Mouse (Mus musculus): ENCODE measurements around the gene Myo10. TPM values are rescaled to one million over a fixed set of nuclear protein-coding genes. Genes with fewer than 3 reads are reported as not detected.
A peak's percentile ranks its signal among the peaks of the same experiment; 100 is the strongest.

The Myo10 gene
- polyA plus RNA-seq, 1 experiment from 2014 or later: 20.0 TPM

DNA sequence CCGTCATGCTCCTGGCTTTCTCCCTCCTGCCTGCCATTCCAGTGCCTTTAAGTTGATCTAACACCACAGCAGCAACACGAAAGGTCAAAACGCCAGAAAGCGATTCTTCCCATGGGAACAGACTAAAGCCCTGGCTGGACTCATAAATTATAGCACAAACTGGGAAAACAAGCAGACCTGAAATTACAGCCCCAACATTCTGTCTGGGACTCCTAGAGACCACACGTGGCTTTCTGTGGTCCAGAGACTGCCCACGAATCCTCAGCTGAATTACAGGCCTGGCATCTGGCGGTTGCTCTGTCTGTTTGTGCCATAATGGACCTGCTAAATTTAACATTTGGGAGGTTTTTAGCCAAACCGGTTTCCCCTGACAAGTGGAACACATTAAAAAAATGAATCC lies 171.8 kb downstream of the Myo10 start:
- Histone ChIP-seq H3K36me3 (ENCODE audit: control insufficient read depth, insufficient read depth, low read length) (no peaks in the 10 kb centered on the region), H3K27ac (ENCODE audit: low read depth, low read length) (no peak overlapping the region), H3K4me1 (ENCODE audit: control insufficient read depth, insufficient read depth, low read length) (peaks cover 5% of the 10 kb centered on the region; the same call in 1 of the 2 replicates), H3K4me2 (ENCODE audit: low read depth, low read length) (no peak overlapping the region), H3K4me3 (ENCODE audit: low read depth, low read length) (no peak overlapping the region), H3K27me3 (ENCODE audit: control insufficient read depth, insufficient read depth, low read length) (no peaks in the 10 kb centered on the region), H3K9ac (replicated peaks; ENCODE audit: low read depth, low read length) (no peak overlapping the region), H3K9me3 (ENCODE audit: control insufficient read depth, low read length) (no peaks in the 10 kb centered on the region)
- whole genome bisulfite sequencing: 36% methylated on average over 8 of the region's 8 CpGs
- ATAC-seq (ENCODE audit: low read depth): no peak

DNA sequence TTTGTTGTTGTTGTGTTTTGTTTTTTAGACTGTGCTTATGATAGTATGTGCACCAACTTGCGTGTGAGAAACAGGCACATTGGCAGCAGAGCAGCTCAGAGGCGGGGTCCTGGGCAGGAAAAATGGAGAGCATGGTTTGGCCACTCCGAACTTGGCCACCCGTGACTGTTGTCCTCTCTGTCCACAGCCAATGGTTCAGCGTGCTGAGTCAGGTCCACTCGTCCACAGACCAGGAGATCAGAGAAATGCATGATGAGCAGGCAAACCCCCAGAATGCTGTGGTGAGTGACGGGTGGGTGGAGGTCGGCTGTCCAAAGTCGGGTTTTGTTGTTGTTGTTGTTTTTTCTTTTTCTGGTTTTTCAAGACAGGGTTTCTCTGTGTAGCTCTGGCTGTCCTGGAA lies 173.2 kb downstream of the Myo10 start:
- Histone ChIP-seq H3K4me1 (ENCODE audit: control insufficient read depth, insufficient read depth, low read length) (peaks cover 5% of the 10 kb centered on the region; the same call in 1 of the 2 replicates), H3K27ac (ENCODE audit: low read depth, low read length) (no peak overlapping the region), H3K9ac (replicated peaks; ENCODE audit: low read depth, low read length) (no peak overlapping the region), H3K4me3 (ENCODE audit: low read depth, low read length) (no peak overlapping the region), H3K36me3 (ENCODE audit: control insufficient read depth, insufficient read depth, low read length) (no peaks in the 10 kb centered on the region), H3K9me3 (ENCODE audit: control insufficient read depth, low read length) (no peaks in the 10 kb centered on the region), H3K27me3 (ENCODE audit: control insufficient read depth, insufficient read depth, low read length) (no peaks in the 10 kb centered on the region), H3K4me2 (ENCODE audit: low read depth, low read length) (no peak overlapping the region)
- 96% methylated on average over 9 of the region's 9 CpGs for WGBS
- no peak for ATAC-seq (ENCODE audit: low read depth)

- Histone ChIP-seq H3K36me3 (ENCODE audit: control insufficient read depth, insufficient read depth, low read length) (no peaks in the 10 kb centered on the region), H3K9ac (replicated peaks; ENCODE audit: low read depth, low read length) (no peak overlapping the region)
These were observed 174.0 kb downstream of the Myo10 start for GRCm38 (mm10) chr15:25796353-25796752.

GRCm38 (mm10) chr15:25797179-25797578 lies 174.9 kb downstream of the Myo10 start:
- H3K4me2 ChIP-seq (ENCODE audit: low read depth, low read length): no peak overlapping the region
- ATAC-seq (ENCODE audit: low read depth): no peak

More at GRCm38 (mm10) chr15:25796353-25796752, 174.0 kb downstream of the Myo10 start:
- no peak overlapping the region for H3K4me3 ChIP-seq (ENCODE audit: low read depth, low read length)
- H3K27ac ChIP-seq (ENCODE audit: low read depth, low read length): no peak overlapping the region
- H3K4me1 ChIP-seq (ENCODE audit: control insufficient read depth, insufficient read depth, low read length): peaks cover 5% of the 10 kb centered on the region; the same call in 1 of the 2 replicates
- ATAC-seq (ENCODE audit: low read depth): no peak
- H3K27me3 ChIP-seq (ENCODE audit: control insufficient read depth, insufficient read depth, low read length): no peaks in the 10 kb centered on the region
- no peak overlapping the region for H3K4me2 ChIP-seq (ENCODE audit: low read depth, low read length)
- WGBS: 54% methylated on average over 3 of the region's 3 CpGs
- no peaks in the 10 kb centered on the region for H3K9me3 ChIP-seq (ENCODE audit: control insufficient read depth, low read length)

DNA sequence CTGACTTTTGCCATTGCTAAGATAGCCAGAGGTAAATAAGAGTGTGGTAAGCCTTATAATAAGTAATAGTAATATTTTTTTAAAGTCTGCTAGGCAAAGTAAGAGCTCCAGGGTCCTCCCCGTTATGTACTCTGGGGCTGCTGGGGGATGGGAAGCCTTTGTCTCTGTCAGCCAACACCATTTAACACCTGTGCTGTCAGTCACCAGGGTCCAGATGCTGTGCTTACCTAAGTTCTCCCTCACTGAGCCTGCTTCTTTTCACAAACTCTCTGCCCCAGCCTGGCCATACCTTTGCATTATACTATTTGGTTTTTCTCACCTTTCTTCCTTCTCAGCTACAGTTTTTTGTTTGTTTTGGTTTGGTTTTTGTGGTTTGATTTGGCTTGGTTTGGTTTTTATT lies 175.6 kb downstream of the Myo10 start:
- H3K36me3 ChIP-seq (ENCODE audit: control insufficient read depth, insufficient read depth, low read length): no peaks in the 10 kb centered on the region
- H3K4me2 ChIP-seq (ENCODE audit: low read depth, low read length): no peak overlapping the region

More at GRCm38 (mm10) chr15:25797179-25797578, 174.9 kb downstream of the Myo10 start:
- Histone ChIP-seq H3K27ac (ENCODE audit: low read depth, low read length) (no peak overlapping the region), H3K36me3 (ENCODE audit: control insufficient read depth, insufficient read depth, low read length) (no peaks in the 10 kb centered on the region), H3K27me3 (ENCODE audit: control insufficient read depth, insufficient read depth, low read length) (no peaks in the 10 kb centered on the region), H3K4me3 (ENCODE audit: low read depth, low read length) (no peak overlapping the region), H3K4me1 (ENCODE audit: control insufficient read depth, insufficient read depth, low read length) (peaks cover 5% of the 10 kb centered on the region; the same call in 1 of the 2 replicates), H3K9me3 (ENCODE audit: control insufficient read depth, low read length) (no peaks in the 10 kb centered on the region), H3K9ac (replicated peaks; ENCODE audit: low read depth, low read length) (no peak overlapping the region)
- 94% methylated on average over 8 of the region's 8 CpGs for WGBS

GRCm38 (mm10) chr15:25801726-25802125 lies 179.4 kb downstream of the Myo10 start:
- H3K27me3 ChIP-seq (ENCODE audit: control insufficient read depth, insufficient read depth, low read length): no peaks in the 10 kb centered on the region
- H3K4me3 ChIP-seq (ENCODE audit: low read depth, low read length): no peak overlapping the region
- H3K27ac ChIP-seq (ENCODE audit: low read depth, low read length): no peak overlapping the region
- no peak overlapping the region for H3K4me2 ChIP-seq (ENCODE audit: low read depth, low read length)
- ATAC-seq (ENCODE audit: low read depth): no peak
- H3K9me3 ChIP-seq (ENCODE audit: control insufficient read depth, low read length): no peaks in the 10 kb centered on the region
- peaks cover 3% of the 10 kb centered on the region; the same call in 1 of the 2 replicates for H3K36me3 ChIP-seq (ENCODE audit: control insufficient read depth, insufficient read depth, low read length)
- WGBS: 78% methylated on average over 5 of the region's 5 CpGs
- no peaks in the 10 kb centered on the region for H3K4me1 ChIP-seq (ENCODE audit: control insufficient read depth, insufficient read depth, low read length)
- H3K9ac ChIP-seq (replicated peaks; ENCODE audit: low read depth, low read length): no peak overlapping the region

More for the DNA sequence above, 175.6 kb downstream of the Myo10 start:
- H3K27me3 ChIP-seq (ENCODE audit: control insufficient read depth, insufficient read depth, low read length): no peaks in the 10 kb centered on the region
- no peak overlapping the region for H3K4me3 ChIP-seq (ENCODE audit: low read depth, low read length)
- H3K9me3 ChIP-seq (ENCODE audit: control insufficient read depth, low read length): no peaks in the 10 kb centered on the region
- H3K27ac ChIP-seq (ENCODE audit: low read depth, low read length): no peak overlapping the region
- peaks cover 5% of the 10 kb centered on the region; the same call in 1 of the 2 replicates for H3K4me1 ChIP-seq (ENCODE audit: control insufficient read depth, insufficient read depth, low read length)
- ATAC-seq (ENCODE audit: low read depth): no peak
- H3K9ac ChIP-seq (replicated peaks; ENCODE audit: low read depth, low read length): no peak overlapping the region
- 90% methylated on average over 1 of the region's 1 CpGs for WGBS

GRCm38 (mm10) chr15:25802194-25802593 lies 179.9 kb downstream of the Myo10 start:
- Histone ChIP-seq H3K9ac (replicated peaks; ENCODE audit: low read depth, low read length) (no peak overlapping the region), H3K36me3 (ENCODE audit: control insufficient read depth, insufficient read depth, low read length) (peaks cover 3% of the 10 kb centered on the region; the same call in 1 of the 2 replicates), H3K9me3 (ENCODE audit: control insufficient read depth, low read length) (no peaks in the 10 kb centered on the region), H3K4me3 (ENCODE audit: low read depth, low read length) (no peak overlapping the region), H3K27me3 (ENCODE audit: control insufficient read depth, insufficient read depth, low read length) (no peaks in the 10 kb centered on the region), H3K4me2 (ENCODE audit: low read depth, low read length) (no peak overlapping the region), H3K4me1 (ENCODE audit: control insufficient read depth, insufficient read depth, low read length) (no peaks in the 10 kb centered on the region), H3K27ac (ENCODE audit: low read depth, low read length) (no peak overlapping the region)
- WGBS: 85% methylated on average over 8 of the region's 8 CpGs
- ATAC-seq (ENCODE audit: low read depth): no peak

GRCm38 (mm10) chr15:25803111-25803510 lies 180.8 kb downstream of the Myo10 start:
- ATAC-seq (ENCODE audit: low read depth): peak; percentile 52; the same call in 1 of the 2 replicates
- H3K4me1 ChIP-seq (ENCODE audit: control insufficient read depth, insufficient read depth, low read length): no peaks in the 10 kb centered on the region
- H3K4me3 ChIP-seq (ENCODE audit: low read depth, low read length): no peak overlapping the region
- H3K27me3 ChIP-seq (ENCODE audit: control insufficient read depth, insufficient read depth, low read length): no peaks in the 10 kb centered on the region
- 32% methylated on average over 15 of the region's 15 CpGs for WGBS
- H3K9me3 ChIP-seq (ENCODE audit: control insufficient read depth, low read length): no peaks in the 10 kb centered on the region
- no peak overlapping the region for H3K9ac ChIP-seq (replicated peaks; ENCODE audit: low read depth, low read length)
- H3K4me2 ChIP-seq (ENCODE audit: low read depth, low read length): no peak overlapping the region
- no peak overlapping the region for H3K27ac ChIP-seq (ENCODE audit: low read depth, low read length)
- H3K36me3 ChIP-seq (ENCODE audit: control insufficient read depth, insufficient read depth, low read length): peaks cover 3% of the 10 kb centered on the region; the same call in 1 of the 2 replicates

- Histone ChIP-seq H3K27me3 (ENCODE audit: control insufficient read depth, insufficient read depth, low read length) (no peaks in the 10 kb centered on the region), H3K4me2 (ENCODE audit: low read depth, low read length) (no peak overlapping the region), H3K9ac (replicated peaks; ENCODE audit: low read depth, low read length) (no peak overlapping the region), H3K36me3 (ENCODE audit: control insufficient read depth, insufficient read depth, low read length) (peaks cover 7% of the 10 kb centered on the region), H3K4me1 (ENCODE audit: control insufficient read depth, insufficient read depth, low read length) (no peaks in the 10 kb centered on the region), H3K27ac (ENCODE audit: low read depth, low read length) (no peak overlapping the region), H3K9me3 (ENCODE audit: control insufficient read depth, low read length) (no peaks in the 10 kb centered on the region), H3K4me3 (ENCODE audit: low read depth, low read length) (no peak overlapping the region)
- ATAC-seq (ENCODE audit: low read depth): peak; percentile 65
- WGBS: 78% methylated on average over 21 of the region's 21 CpGs
These were observed 183.2 kb downstream of the Myo10 start for GRCm38 (mm10) chr15:25805336-25806110.
